Mouse (Mus musculus) embryonic fibroblast, embryonic 13.5 days (primary cell): ENCODE results near the gene Gm128. TPM values are rescaled to one million over a fixed set of nuclear protein-coding genes. Genes with fewer than 3 reads are reported as not detected.

Source experiments
- H3K27ac ChIP-seq: 2 replicates; pipeline ENCODE4 v1.5.1; 2012; ENCODE audit warnings: low read length, control low read depth, inconsistent platforms; ENCODE audit not compliant: insufficient read depth
- H3K4me1 ChIP-seq: 2 replicates; pipeline ENCODE4 v1.6.1; 2011; ENCODE audit warnings: low read length; ENCODE audit not compliant: control insufficient read depth, insufficient read depth
- H3K4me3 ChIP-seq: 2 replicates; pipeline ENCODE4 v1.5.1; 2011; ENCODE audit warnings: mild to moderate bottlenecking, control low read depth, low read length; ENCODE audit not compliant: insufficient read depth
- CTCF ChIP-seq: IDR thresholded peaks from 2 replicates; pipeline ENCODE4 v1.5.1; 2011; ENCODE audit warnings: mild to moderate bottlenecking, control low read depth, low read length, moderate library complexity, borderline replicate concordance; ENCODE audit not compliant: insufficient read depth
- POLR2A ChIP-seq: IDR thresholded peaks from 2 replicates; pipeline ENCODE4 v1.6.1; 2011; ENCODE audit warnings: low read depth, mild to moderate bottlenecking, control low read depth, low read length, moderate library complexity
- polyA plus RNA-seq: library from polyadenylated mRNA; stranded (reverse); fragments of >200 nt; gene quantifications from 2 replicates; pipeline ENCODE4 v1.2.4, GENCODE M21; 2011; ENCODE audit warnings: low read depth; ENCODE audit not compliant: missing spikeins, insufficient read length

Gm128 gene
- polyA plus RNA-seq, 1 experiment, result not detected

DNA sequence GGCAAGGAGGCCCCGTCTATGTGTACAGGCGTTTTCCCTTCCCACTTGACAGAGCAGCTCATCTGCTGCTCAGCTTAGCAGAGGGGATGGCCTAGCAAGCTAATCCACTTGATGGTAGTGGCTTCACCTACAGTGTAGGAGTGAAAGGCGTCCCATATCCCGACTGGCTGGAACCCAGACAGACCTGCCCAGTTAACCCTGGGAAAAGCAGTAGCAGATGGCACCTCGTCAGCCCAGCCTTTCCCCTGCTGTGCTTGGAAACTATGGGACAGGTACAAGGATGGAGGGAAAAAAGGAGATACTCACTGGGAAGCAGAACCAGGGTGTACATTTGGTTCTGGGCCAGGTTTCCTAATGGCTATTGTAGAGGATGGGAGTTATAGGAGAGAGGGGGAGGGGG lies 9.0 kb upstream of the Gm128 start:
- Histone ChIP-seq H3K27ac (no peak overlapping the region), H3K4me3 (no peak overlapping the region), H3K4me1 (peaks cover 5% of the 10 kb centered on the region; the same call in 1 of the 2 replicates)
- no peak for TF ChIP-seq POLR2A
- no peak for TF ChIP-seq CTCF

DNA sequence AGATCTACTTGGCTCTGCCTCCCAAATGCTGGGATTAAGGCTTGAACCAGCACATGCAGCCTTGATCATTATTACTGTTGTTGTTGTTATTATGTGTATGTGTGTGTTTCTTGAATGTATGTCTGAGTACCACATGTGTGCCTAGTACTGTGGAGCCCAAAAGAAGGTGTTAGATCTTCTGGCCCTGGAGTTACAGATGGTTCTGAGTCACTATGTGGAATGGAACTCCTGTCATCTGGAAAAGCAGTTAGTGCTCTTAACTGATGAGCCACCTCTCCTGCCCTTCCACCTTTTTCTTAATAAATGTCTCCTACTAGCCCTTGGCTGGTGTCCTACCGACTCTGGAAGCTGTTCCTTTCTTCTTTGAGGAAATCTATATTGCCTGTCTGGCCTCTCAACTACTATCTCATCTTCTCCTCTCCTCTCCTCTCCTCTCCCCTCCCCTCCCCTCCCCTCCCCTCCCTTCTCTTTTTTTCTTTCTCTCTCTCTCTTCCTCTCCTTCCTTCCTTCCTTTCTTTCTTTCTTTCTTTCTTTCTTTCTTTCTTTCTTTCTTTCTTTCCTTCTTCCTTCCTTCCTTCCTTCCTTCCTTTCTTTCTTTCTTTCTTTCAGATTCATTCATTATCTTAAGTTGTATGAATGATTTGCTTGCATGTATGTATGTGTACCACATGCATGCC lies 6.4 kb upstream of the Gm128 start:
- Histone ChIP-seq H3K4me3 (no peak overlapping the region), H3K27ac (0 out of 2 replicates have a peak overlapping the region, but pooled peaks have one; percentile 17), H3K4me1 (peaks cover 5% of the 10 kb centered on the region; the same call in 1 of the 2 replicates)
- no peak for TF ChIP-seq POLR2A
- no peak for TF ChIP-seq CTCF

DNA sequence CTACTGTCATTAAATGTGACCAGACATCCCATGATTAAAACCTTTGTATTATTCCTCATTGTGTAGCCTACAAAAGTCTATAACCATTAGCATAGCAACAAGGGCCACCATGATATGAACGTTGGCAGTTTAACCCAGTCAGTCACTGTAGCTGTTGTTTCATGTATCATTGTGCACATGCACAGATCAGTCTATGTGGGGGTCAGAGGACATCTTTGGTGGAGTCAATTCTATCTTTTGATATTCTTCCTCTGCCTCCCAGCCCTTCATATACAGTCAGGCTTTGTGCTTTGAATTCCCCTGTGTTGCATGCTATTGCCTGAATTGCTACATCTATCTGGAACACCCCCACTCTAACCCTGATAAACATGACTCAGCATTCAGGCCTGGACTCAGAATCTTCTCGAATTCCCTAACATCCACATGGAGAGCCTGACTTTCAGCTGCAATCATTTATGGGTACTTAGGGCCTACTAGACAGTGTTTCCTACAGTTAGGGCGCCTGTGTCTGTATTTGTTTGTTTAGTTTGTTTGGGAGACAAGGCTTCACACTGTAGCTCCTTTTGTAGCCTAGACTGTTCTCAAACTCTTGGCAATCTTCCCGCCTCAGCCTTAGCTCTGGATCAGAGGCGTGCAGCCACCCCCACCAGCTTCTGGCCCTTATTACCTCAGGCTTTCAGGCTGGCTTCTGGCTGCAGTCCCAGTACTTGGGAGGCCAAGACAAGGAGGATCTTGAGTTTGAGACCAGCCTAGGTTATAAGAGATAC lies 5.2 kb upstream of the Gm128 start:
- H3K4me3 ChIP-seq, result no peak overlapping the region
- TF ChIP-seq POLR2A, result peak; percentile 23; the same call in 1 of the 2 replicates
- no peak for TF ChIP-seq CTCF
- H3K4me1 ChIP-seq, result peaks cover 5% of the 10 kb centered on the region; the same call in 1 of the 2 replicates
- peak overlapping the region; percentile 84 for H3K27ac ChIP-seq

DNA sequence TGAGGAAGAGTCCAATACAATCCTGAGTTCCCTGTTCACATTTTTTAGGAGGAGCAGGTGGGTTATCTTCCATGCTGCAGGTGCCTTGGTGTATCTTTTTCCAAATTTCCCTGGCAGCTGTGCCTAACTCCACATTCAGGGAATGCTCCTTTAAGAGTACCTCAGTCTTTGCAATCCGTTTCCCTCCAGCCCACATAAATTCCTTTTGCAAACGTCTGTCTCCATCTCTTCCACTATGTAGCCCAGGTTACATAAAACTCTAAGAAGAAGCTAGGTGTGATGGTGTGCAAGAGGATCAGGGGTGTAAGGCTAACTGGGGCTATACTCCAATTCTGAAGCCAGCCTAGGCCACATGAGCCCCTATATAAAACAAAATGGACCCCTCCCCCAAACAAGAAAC lies 1.7 kb upstream of the Gm128 start:
- H3K27ac ChIP-seq, result no peak overlapping the region

DNA sequence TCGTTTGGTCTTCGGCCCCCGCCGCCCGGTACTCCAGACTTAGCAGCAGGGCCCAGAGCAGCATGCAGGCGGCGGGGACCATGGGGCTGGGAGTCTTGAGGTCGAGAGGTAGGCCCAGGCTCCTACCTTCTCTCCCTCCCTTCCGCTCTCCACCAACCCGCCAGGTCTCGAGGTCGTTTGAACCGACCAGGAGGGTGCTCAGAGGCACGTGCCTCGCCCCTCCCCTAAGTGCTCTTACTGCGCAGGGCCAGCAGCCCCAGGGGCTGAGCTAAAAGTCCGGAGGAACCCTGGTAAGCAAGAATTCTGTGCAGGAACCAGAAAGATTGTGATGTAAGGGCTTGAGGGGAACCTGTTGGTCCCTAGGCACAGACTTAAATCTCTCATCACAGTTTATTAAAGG lies 498 bp downstream of the Gm128 start:
- Histone ChIP-seq H3K4me1 (0 out of 2 replicates have a peak, but pooled peaks cover 7% of the 10 kb centered on the region), H3K27ac (no peak overlapping the region), H3K4me3 (no peak overlapping the region)
- TF ChIP-seq CTCF, result no peak
- TF ChIP-seq POLR2A, result no peak

More for the DNA sequence above, 1.7 kb upstream of the Gm128 start:
- TF ChIP-seq POLR2A (no peak), CTCF (no peak)
- Histone ChIP-seq H3K4me3 (no peak overlapping the region), H3K4me1 (peaks cover 5% of the 10 kb centered on the region; the same call in 1 of the 2 replicates)

DNA sequence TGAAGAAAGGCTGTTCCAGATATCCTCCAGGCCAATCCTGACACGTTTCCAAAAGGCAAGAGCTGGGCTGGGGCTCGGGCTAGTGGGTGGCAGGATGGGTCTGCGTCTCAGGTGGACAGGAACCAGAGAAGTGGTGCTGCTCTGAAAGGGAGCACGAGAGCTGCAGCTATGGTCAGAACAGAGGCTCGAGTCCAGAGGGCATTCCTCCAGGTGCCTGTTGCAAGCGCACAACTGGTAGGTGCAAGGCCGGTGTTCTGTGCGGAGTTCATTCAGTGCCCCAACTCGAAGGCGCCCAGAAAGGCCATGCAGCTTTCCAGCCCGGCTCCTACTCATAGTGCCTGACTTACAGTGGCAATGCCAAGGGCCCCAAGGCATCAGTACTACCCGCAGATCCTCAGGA lies 1.4 kb downstream of the Gm128 start:
- Histone ChIP-seq H3K4me3 (no peak overlapping the region), H3K27ac (no peak overlapping the region), H3K4me1 (0 out of 2 replicates have a peak, but pooled peaks cover 7% of the 10 kb centered on the region)
- TF ChIP-seq POLR2A, result no peak
- no peak for TF ChIP-seq CTCF

DNA sequence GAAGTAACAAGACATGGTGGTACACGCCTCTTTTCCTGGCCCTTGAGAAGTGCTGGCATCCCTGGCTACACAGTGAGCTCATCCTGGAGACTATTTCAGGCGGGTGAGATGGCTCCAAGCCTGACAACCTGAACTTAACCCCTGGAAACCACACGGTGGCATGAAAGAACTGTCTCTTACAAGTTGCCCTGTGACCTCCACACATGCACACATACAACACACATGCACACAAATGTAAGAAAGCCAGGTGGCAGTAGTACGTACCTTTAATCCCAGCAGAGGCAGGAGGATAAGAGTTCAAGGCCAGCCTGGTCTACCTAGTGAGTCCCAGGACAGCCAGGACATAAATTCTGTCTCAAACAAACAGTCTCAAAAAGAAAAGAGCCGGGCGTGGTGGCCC lies 2.4 kb downstream of the Gm128 start:
- no peak overlapping the region for H3K27ac ChIP-seq
- no peak overlapping the region for H3K4me3 ChIP-seq
- TF ChIP-seq CTCF, result no peak
- TF ChIP-seq POLR2A, result no peak
- H3K4me1 ChIP-seq, result 0 out of 2 replicates have a peak, but pooled peaks cover 7% of the 10 kb centered on the region

DNA sequence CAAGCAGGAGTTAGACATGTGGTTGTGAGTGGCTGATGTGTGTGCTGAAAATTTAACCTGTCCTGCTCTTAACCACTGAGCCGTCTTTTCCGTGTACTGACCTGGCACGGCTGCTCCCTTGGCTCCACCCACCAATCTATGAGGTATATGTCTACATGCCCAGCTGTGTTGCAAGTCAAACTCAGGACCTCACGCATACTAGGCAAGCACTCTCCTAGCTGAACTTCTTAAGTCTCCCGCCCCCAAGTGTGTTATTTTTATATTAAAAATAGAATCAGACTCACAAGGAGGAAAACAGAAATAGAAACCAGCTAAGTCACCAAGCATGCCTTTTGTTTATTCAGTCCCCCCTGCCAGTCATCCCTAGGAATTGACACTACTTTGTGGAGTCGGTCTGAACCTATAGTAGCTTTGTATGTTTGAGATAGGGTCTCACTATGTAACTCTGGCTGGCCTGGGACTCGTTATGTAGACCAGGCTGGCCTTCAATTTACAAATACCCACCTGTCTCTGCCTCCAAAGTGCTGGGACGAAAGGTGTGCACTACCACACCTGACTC lies 3.8 kb downstream of the Gm128 start:
- TF ChIP-seq POLR2A, result no peak
- Histone ChIP-seq H3K27ac (peak overlapping the region; percentile 43; the same call in 1 of the 2 replicates), H3K4me3 (no peak overlapping the region), H3K4me1 (peaks cover 7% of the 10 kb centered on the region; the same call in 1 of the 2 replicates)

DNA sequence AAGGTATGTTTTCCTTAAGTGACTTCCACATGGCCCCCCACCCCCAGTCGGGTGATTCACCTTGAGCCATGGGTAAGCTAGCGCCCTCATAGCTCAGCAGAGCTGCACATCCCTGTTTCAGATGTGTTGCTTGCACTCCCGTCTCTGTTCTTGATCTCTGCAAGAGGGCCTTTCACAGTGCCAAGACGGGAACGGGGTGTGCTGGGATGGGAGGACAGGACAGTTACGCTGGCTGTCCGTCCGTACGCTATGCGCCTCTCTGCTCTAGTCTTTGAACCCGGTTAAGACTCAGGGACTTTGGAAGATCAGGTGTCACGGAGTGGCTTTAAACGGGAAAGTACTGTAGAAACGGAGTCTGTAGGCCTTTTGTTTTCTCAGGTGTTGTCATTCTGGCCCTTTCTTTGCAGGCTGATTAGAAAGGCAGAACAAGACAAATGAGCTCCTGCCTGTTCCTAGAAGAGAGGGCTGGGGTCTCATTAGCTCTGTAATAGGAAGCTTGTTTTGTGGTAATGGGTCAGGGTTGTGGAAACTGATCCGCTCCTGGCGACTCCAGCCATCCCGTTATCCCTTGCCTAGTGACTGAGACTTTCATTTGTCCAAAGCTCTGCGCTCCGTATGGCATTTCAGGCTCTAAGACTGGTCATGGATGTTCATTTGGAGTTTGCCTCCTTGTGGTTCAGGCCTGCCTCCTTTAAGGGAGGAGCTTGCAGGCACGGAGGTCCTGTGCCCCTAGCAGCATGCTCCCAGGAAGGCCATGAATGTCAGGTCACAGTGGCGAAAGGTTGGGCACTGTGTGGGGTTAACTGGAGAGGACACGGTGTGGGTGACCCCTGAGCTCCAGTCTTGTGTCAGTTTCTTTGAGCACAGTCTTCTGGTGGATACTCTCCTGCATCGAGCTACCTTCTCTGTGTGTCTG lies 5.8 kb downstream of the Gm128 start:
- no peak for TF ChIP-seq POLR2A
- no peak for TF ChIP-seq CTCF
- no peak overlapping the region for H3K27ac ChIP-seq
- H3K4me3 ChIP-seq, result no peak overlapping the region
- peaks cover 27% of the 10 kb centered on the region for H3K4me1 ChIP-seq
